Mouse (Mus musculus) testis, postnatal 10 days (tissue): ENCODE results near the gene Gfpt1.

Experiments used
- DNase-seq: peaks from one replicate; pipeline ENCODE4 v3.0.0; 2021; ENCODE audit warnings: low spot score

The Gfpt1 gene

DNA sequence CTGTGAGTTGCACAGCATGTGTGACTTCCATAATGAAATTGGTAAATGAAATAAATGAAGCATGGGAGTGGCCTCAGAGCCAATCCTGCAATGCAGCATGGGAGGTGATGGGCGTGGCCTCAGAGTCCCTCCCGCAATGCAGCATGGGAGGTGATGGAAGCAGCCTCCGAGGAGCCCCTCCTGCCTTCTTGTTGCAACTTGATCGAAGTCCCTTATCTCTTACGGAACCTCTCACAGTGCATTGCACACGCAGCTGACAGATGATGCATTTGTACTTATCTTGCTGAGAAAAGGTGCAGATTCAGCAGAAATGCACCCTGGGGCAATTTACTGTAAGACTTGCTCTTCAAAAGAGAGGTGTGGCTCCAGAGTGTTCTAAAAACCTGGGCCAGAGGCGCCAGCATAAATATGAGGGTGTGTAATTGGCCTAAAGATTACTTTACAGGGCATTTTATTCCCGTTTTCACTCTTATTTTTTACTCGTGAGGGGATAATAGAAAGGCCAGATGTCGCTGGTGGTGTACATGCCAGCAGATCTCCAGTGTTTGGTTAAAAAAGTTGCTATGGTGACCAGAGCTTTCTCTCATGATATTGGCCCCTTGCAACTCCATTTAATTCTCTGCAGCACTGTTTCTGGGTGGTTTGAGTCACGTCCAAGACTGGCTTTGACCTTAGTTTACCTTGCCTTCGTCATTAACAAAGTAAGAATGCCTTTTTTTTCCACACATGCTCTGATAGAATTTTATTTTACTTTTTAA lies 97.3 kb downstream of the Gfpt1 start:
- no peak for DNase-seq
